In genomic region chr12:116581864-116582263, GRCm38 (mm10) we compare ENCODE assay signal across 8 mouse cellular contexts.
DNase-seq lines count a peak whose midpoint lies in the region; ATAC-seq lines count a peak whose summit lies in the region.

No protein-coding gene starts in this region.

- no peaks in the 10 kb centered on the region for H3K36me3 ChIP-seq in hindbrain, embryonic 13.5 days
- H3K36me3 ChIP-seq in midbrain, embryonic 12.5 days = no peaks in the 10 kb centered on the region
- no peaks in the 10 kb centered on the region for H3K36me3 ChIP-seq in liver, embryonic 11.5 days (ENCODE audit: control insufficient read depth, insufficient read depth, low read length)

- H3K9me3 ChIP-seq in hindbrain, embryonic 13.5 days = no peaks in the 10 kb centered on the region
- no peaks in the 10 kb centered on the region for H3K9me3 ChIP-seq in midbrain, embryonic 12.5 days
- no peaks in the 10 kb centered on the region for H3K9me3 ChIP-seq in liver, embryonic 11.5 days (ENCODE audit: control insufficient read depth, low read length)

- peak overlapping the region; percentile 49 for H3K9ac ChIP-seq in hindbrain, embryonic 13.5 days
- H3K9ac ChIP-seq in midbrain, embryonic 12.5 days (replicated peaks) = no peak overlapping the region
- H3K9ac ChIP-seq in liver, embryonic 11.5 days (ENCODE audit: low read depth, low read length) = no peak overlapping the region

- H3K27ac ChIP-seq in hindbrain, embryonic 13.5 days = peak overlapping the region; percentile 62
- no peak overlapping the region for H3K27ac ChIP-seq in midbrain, embryonic 12.5 days (replicated peaks)
- H3K27ac ChIP-seq in liver, embryonic 11.5 days (ENCODE audit: low read depth, low read length) = no peak overlapping the region

- H3K4me2 ChIP-seq in hindbrain, embryonic 13.5 days = no peak overlapping the region
- no peak overlapping the region for H3K4me2 ChIP-seq in midbrain, embryonic 12.5 days (replicated peaks)
- H3K4me2 ChIP-seq in liver, embryonic 11.5 days = no peak overlapping the region

- peak; percentile 24 for DNase-seq in cerebellum, adult 11 months
- no peak for DNase-seq in cerebellum, postnatal 4 days (ENCODE audit: low spot score in 2 of 2)
- peak; percentile 18 for DNase-seq in adrenal gland, postnatal 25 days
- no peak for DNase-seq in urinary bladder, postnatal 14 days (ENCODE audit: low spot score)
- DNase-seq in liver, embryonic 11.5 days (ENCODE audit: low spot score) = no peak
- DNase-seq in gastrocnemius, postnatal 4 days (ENCODE audit: low spot score in 2 of 2) = no peak

- no peak overlapping the region for H3K4me3 ChIP-seq in hindbrain, embryonic 13.5 days
- no peak overlapping the region for H3K4me3 ChIP-seq in midbrain, embryonic 12.5 days
- no peak overlapping the region for H3K4me3 ChIP-seq in liver, embryonic 11.5 days (ENCODE audit: low read depth, low read length)

- H3K27me3 ChIP-seq in hindbrain, embryonic 13.5 days = no peaks in the 10 kb centered on the region
- H3K27me3 ChIP-seq in midbrain, embryonic 12.5 days = no peaks in the 10 kb centered on the region
- no peaks in the 10 kb centered on the region for H3K27me3 ChIP-seq in liver, embryonic 11.5 days (replicated peaks; ENCODE audit: control insufficient read depth, insufficient read depth, low read length)

- H3K4me1 ChIP-seq in hindbrain, embryonic 13.5 days (replicated peaks) = peaks cover 19% of the 10 kb centered on the region
- peaks cover 16% of the 10 kb centered on the region for H3K4me1 ChIP-seq in midbrain, embryonic 12.5 days
- H3K4me1 ChIP-seq in liver, embryonic 11.5 days (replicated peaks; ENCODE audit: control insufficient read depth, insufficient read depth, low read length) = no peaks in the 10 kb centered on the region

- ATAC-seq in hindbrain, embryonic 13.5 days (ENCODE audit: low FRiP score) = peak; percentile 62
- ATAC-seq in midbrain, embryonic 12.5 days (ENCODE audit: low FRiP score, low read depth) = peak; percentile 86
- ATAC-seq in liver, embryonic 11.5 days (replicated peaks; ENCODE audit: low FRiP score) = no peak; the same call in 1 of the 2 replicates

Comparison
In these comparisons a context has a peak if more than half of its experiments do, and no peak if none do; other contexts are left out.
1. DNase-seq: peak in cerebellum, adult 11 months (single experiment) and adrenal gland, postnatal 25 days (single experiment); none in cerebellum, postnatal 4 days (0 of 2), urinary bladder, postnatal 14 days (single experiment), liver, embryonic 11.5 days (single experiment) and gastrocnemius, postnatal 4 days (0 of 2).